19 mouse cellular contexts compared by ENCODE assay signal in the genomic region with DNA sequence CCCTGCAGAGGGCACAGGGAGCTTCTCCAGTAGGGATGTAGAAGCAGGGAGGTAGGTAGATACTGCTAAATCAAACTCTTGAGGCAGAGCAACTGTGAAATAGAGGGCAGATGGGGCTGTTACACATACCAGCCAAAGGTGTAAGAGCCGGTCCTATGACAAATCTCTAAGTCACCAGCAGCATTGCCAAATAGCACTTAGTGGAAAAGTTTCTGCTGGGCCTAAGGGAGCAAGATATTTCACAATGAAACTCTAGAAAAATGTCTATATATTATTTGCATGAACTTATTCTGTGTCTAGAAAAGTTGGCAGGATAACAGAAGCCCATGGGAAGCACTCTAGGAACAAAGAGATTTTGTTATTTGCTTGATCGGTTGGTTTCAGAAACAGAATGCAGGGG.
"Had no signal": no experiment of that assay in that cellular context is flagged by ENCODE, and none has a peak within 500 bp of the region (broad histone marks: within the 10 kb centered on the region; RNA-seq: fewer than 3 reads in every experiment).

No protein-coding gene starts in this region.

- H3K4me3 ChIP-seq: limb, embryonic 10.5 days; limb, embryonic 13.5 days; liver, embryonic 12.5 days; liver, embryonic 15.5 days; lung, embryonic 15.5 days; midbrain, embryonic 13.5 days; myocyte; neural tube, embryonic 13.5 days had no signal

- ATAC-seq: liver, embryonic 12.5 days; midbrain, embryonic 13.5 days; midbrain, embryonic 16.5 days had no signal

- H3K4me2 ChIP-seq: limb, embryonic 13.5 days; liver, embryonic 12.5 days; liver, embryonic 15.5 days; lung, embryonic 15.5 days; midbrain, embryonic 13.5 days; neural tube, embryonic 13.5 days had no signal

- H3K9me3 ChIP-seq: limb, embryonic 10.5 days; limb, embryonic 13.5 days; liver, embryonic 12.5 days; liver, embryonic 15.5 days; lung, embryonic 15.5 days; midbrain, embryonic 13.5 days; neural tube, embryonic 13.5 days had no signal

- H3K27ac ChIP-seq: limb, embryonic 10.5 days; limb, embryonic 13.5 days; liver, embryonic 12.5 days; liver, embryonic 15.5 days; lung, embryonic 15.5 days; midbrain, embryonic 13.5 days; neural tube, embryonic 13.5 days; stomach, postnatal 0 days had no signal

- DNase-seq: kidney, adult 9 months; kidney, postnatal 14 days; kidney, postnatal 4 days; layer of hippocampus, adult 9-11 months; liver; lung, adult 18-20 months; thymus, adult 2 months; thymus, postnatal 14 days; thymus, postnatal 4 days had no signal

- H3K27me3 ChIP-seq: limb, embryonic 13.5 days; liver, embryonic 12.5 days; liver, embryonic 15.5 days; lung, embryonic 15.5 days; midbrain, embryonic 13.5 days; neural tube, embryonic 13.5 days had no signal

- H3K9ac ChIP-seq: limb, embryonic 13.5 days; liver, embryonic 12.5 days; liver, embryonic 15.5 days; lung, embryonic 15.5 days; midbrain, embryonic 13.5 days; neural tube, embryonic 13.5 days had no signal
